Mouse (Mus musculus) heart, embryonic 14.5 days (tissue): ENCODE measurements around the gene Rab40c. TPM values are rescaled to one million over a fixed set of nuclear protein-coding genes. Genes with fewer than 3 reads are reported as not detected.

ENCODE experiments used
- ATAC-seq: fragments of 200-750 bp; cut with Nextera tagmentation; 2 replicates; pipeline ENCODE4 v1.8.0; 2017; ENCODE audit warnings: low read depth, moderate TSS enrichment; ENCODE audit not compliant: insufficient number of reproducible peaks, insufficient read depth, low FRiP score
- H3K27ac ChIP-seq, 2 experiments: fragments of 200-500 bp in 1 of 2; fragments of 300-500 bp in 1 of 2; sonication (generic) in 1 of 2; replicated peaks in 1 of 2; 2 replicates each; pipeline ENCODE4 v1.5.1; 2012 to 2014; ENCODE audit warnings: low read depth in 2 of 2, low read length in 2 of 2, control low read depth in 1 of 2, mild to moderate bottlenecking in 1 of 2, mixed read lengths in 1 of 2; ENCODE audit not compliant: control insufficient read depth in 1 of 2, insufficient read depth in 1 of 2
- H3K27me3 ChIP-seq: fragments of 300-500 bp; sonication (generic); 2 replicates; pipeline ENCODE4 v1.6.1; 2014; ENCODE audit warnings: mild to moderate bottlenecking, low read length, control low read depth; ENCODE audit not compliant: control insufficient read depth, insufficient read depth
- H3K36me3 ChIP-seq: fragments of 300-500 bp; sonication (generic); 2 replicates; pipeline ENCODE4 v1.6.1; 2014; ENCODE audit warnings: mild to moderate bottlenecking, control low read depth, low read length, mixed read lengths; ENCODE audit not compliant: control insufficient read depth, insufficient read depth
- H3K4me1 ChIP-seq, 2 experiments: fragments of 200-500 bp in 1 of 2; fragments of 300-500 bp in 1 of 2; sonication (generic) in 1 of 2; 2 replicates each; pipeline ENCODE4 v1.6.1; 2012 to 2014; ENCODE audit warnings: low read length in 2 of 2, control low read depth in 1 of 2, mixed read lengths in 1 of 2; ENCODE audit not compliant: control insufficient read depth in 2 of 2, insufficient read depth in 2 of 2
- H3K4me2 ChIP-seq: fragments of 300-500 bp; sonication (generic); 2 replicates; pipeline ENCODE4 v1.6.1; 2014; ENCODE audit warnings: mild to moderate bottlenecking, low read length
- H3K4me3 ChIP-seq, 2 experiments: fragments of 200-500 bp in 1 of 2; fragments of 300-500 bp in 1 of 2; sonication (generic) in 1 of 2; 2 replicates each; pipeline ENCODE4 v1.5.1; 2012 to 2014; ENCODE audit warnings: low read length in 2 of 2, mild to moderate bottlenecking in 2 of 2, control low read depth in 1 of 2, low read depth in 1 of 2, moderate library complexity in 1 of 2; ENCODE audit not compliant: control insufficient read depth in 1 of 2, insufficient read depth in 1 of 2
- H3K9ac ChIP-seq: fragments of 300-500 bp; sonication (generic); 2 replicates; pipeline ENCODE4 v1.6.1; 2014; ENCODE audit warnings: mild to moderate bottlenecking, low read length
- H3K9me3 ChIP-seq: fragments of 300-500 bp; sonication (generic); 2 replicates; pipeline ENCODE4 v1.6.1; 2016; ENCODE audit warnings: low read length, control low read depth; ENCODE audit not compliant: control insufficient read depth
- WGBS: fragments of 180-500 bp; shearing (Covaris S2); extraction: QIAGEN DNeasy Blood & Tissue Kit; methylation state at CpG from one replicate; pipeline ENCODE4 v1.1.7; 2014; 5-methylcytosine and 5-hydroxymethylcytosine counted together
- polyA plus RNA-seq: library from polyadenylated mRNA; unstranded; fragments of >200 nt; fragmentation: Nextera tagmentation; extraction: Ambion mirVana; gene quantifications from 2 replicates; pipeline ENCODE4 v1.2.1, GENCODE M21; 2014

The Rab40c gene
- polyA plus RNA-seq, 1 experiment from 2014 or later, result 8.8 TPM

DNA sequence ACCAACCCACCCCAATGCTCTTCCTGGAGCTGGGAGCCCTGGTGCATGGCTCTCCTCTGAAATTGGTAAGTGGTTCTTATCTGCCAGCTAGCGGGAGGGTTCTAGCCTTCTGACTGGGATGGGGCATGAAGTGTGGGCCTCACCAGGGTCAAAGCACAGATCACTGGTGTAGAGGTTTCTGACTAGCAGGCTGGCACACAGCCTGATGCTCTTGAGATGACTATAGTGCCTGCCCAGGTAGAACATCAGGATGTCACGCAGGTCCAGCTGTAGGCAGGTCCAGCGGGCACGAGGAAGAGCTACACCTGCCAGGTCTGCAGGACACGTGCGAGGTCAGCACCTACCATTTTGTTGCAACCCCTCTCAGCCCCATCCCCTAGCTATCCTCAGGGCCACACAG lies 59.3 kb downstream of the Rab40c start:
- H3K27ac ChIP-seq, result no peak overlapping the region
- peaks cover 27% of the 10 kb centered on the region for H3K36me3 ChIP-seq
- no peak overlapping the region for H3K4me2 ChIP-seq
- 77% methylated on average over 6 of the region's 6 CpGs for WGBS
- ATAC-seq, result no peak
- no peaks in the 10 kb centered on the region for H3K9me3 ChIP-seq
- peaks cover 5 to 18% of the 10 kb centered on the region in 2 experiments; a peak in 3 of 4 replicates for H3K4me1 ChIP-seq
- no peak overlapping the region for H3K9ac ChIP-seq
- H3K4me3 ChIP-seq, result no peak overlapping the region
- H3K27me3 ChIP-seq, result no peaks in the 10 kb centered on the region

DNA sequence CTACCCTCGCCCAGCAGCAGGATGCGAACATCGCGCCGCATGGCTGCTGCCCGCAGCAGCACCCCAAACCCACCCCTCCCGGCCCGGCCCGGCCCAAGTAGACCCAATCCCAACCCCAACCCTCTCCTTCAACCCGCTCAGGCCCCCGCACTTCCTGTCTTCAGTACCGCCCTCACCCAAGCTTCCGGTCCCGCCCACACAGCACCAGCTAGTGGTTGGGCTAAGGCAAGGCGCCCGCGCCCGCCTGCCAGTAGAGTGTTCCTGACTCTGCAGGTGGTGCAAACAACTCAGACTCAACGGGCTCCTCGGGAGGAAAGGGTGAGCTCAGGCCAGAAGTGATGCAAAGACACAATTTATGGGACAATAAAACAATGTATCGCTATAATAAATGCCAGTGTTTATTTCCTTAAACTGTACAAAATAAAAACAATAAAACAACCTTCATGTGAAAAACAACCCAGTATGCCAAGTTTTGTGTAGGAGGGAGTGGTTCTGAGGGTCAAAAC lies 75.1 kb downstream of the Rab40c start, which contains the start of gene Rhot2:
TSS of gene Rhot2 (minus strand) at position 456 of the 506 bp plus-strand sequence.
- peak within 1 kb of the TSS; percentile 96 for H3K9ac ChIP-seq
- peak; percentile 92 for ATAC-seq
- 2% methylated on average over 14 of the region's 21 CpGs for WGBS
- H3K4me1 ChIP-seq, result peaks cover 5 to 15% of the 10 kb centered on the region in 2 experiments
- no peaks in the 10 kb centered on the region for H3K9me3 ChIP-seq
- no peaks in the 10 kb centered on the region for H3K27me3 ChIP-seq
- peak within 1 kb of the TSS; percentile 88 for H3K4me2 ChIP-seq
- H3K4me3 ChIP-seq, result peak within 1 kb of the TSS; percentile 76 to 91
- peaks cover 50% of the 10 kb centered on the region for H3K36me3 ChIP-seq
- peak within 1 kb of the TSS; percentile 28 to 89 for H3K27ac ChIP-seq

DNA sequence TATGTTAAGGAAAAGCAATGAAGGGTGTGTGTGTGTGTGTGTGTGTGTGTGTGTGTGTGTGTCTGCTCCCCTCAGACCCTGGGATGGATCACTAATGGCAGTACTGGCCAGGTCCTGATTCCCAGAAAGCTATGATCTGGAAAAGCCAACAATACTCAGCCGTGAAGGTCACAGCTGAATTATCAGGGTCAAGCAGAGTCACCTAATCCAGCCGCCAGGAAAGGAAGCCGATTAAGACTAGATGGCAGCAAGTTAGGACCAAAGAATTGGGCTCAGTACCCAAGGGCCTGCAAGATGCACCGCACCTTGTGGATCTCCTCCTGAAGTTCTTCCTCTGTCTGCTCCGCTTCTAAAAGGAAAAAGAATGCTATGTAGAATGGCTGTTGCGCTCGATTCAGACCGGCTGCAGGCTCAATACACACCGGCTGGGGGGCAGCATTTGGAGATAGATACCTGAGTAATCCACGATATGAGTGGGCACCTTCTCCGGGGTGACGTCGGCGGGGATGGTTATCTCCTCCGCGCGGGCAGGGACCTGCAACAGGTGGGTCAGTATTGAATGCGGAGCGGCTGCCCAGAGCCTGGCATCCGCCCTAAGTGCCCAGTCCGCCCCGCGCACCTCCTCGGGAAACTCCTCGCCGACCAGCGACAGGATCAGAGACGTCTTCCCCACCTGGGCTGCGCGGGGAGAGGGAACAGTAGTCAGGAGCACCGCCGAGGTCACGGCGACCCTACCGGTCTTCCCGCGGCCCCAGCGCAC lies 75.7 kb downstream of the Rab40c start:
- 1% methylated on average over 38 of the region's 38 CpGs for WGBS
- peak overlapping the region; percentile 88 for H3K4me2 ChIP-seq
- peaks cover 52% of the 10 kb centered on the region for H3K36me3 ChIP-seq
- H3K9ac ChIP-seq, result peak overlapping the region; percentile 96
- peak overlapping the region; percentile 76 to 91 for H3K4me3 ChIP-seq
- H3K4me1 ChIP-seq, result peaks cover 5 to 15% of the 10 kb centered on the region in 2 experiments
- peak; percentile 10 for ATAC-seq
- H3K9me3 ChIP-seq, result no peaks in the 10 kb centered on the region
- no peaks in the 10 kb centered on the region for H3K27me3 ChIP-seq
- peak overlapping the region; percentile 28 to 89 for H3K27ac ChIP-seq

DNA sequence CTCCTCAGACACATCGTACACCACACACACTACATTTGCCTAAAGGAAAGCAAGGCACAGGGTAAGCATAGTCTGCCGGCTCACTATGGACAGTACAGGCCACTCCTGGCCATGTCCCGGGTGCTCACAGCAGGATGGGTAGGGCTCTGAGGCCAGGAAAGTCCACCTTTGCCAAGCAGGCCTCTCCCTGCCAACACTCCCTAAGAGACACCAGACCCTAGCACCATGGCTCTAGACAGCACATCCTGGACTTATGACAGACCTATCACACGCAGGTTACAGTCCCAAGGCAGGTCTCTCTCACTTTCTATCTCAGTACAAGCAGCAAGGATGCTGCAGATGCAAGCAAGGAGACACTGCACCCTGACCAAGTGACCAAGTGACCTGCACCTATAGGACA lies 76.4 kb downstream of the Rab40c start:
- ATAC-seq, result no peak
- H3K4me2 ChIP-seq, result peak overlapping the region; percentile 88
- peaks cover 5 to 15% of the 10 kb centered on the region in 2 experiments for H3K4me1 ChIP-seq
- peaks cover 54% of the 10 kb centered on the region for H3K36me3 ChIP-seq
- no peak overlapping the region for H3K27ac ChIP-seq
- H3K9me3 ChIP-seq, result no peaks in the 10 kb centered on the region
- peak overlapping the region; percentile 76 to 91 for H3K4me3 ChIP-seq
- no peaks in the 10 kb centered on the region for H3K27me3 ChIP-seq
- H3K9ac ChIP-seq, result peak overlapping the region; percentile 96
- 92% methylated on average over 4 of the region's 4 CpGs for WGBS

DNA sequence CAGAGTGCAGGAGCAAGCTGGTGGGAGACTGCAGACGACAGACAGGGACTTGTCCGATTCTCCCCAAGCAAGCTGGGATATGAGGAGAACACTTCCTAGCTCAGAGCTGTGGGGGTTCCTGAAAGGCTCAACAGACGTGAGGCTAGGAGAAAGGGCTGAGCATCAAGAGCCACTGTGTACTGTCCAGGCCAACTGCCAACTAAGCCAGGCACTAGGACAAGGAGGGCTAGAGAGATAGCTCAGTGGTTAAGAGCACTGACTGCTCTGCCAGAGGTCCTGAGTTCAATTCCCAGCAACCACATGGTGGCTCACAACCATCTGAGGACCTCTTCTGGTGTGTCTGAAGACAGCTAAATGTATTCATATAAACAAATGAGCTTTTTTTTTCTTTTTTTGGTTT lies 77.0 kb downstream of the Rab40c start:
- H3K9ac ChIP-seq, result no peak overlapping the region
- H3K4me1 ChIP-seq, result peaks cover 8 to 20% of the 10 kb centered on the region in 2 experiments
- peaks cover 56% of the 10 kb centered on the region for H3K36me3 ChIP-seq
- H3K27me3 ChIP-seq, result no peaks in the 10 kb centered on the region
- WGBS, result 80% methylated on average over 3 of the region's 3 CpGs
- no peak overlapping the region for H3K4me3 ChIP-seq
- H3K27ac ChIP-seq, result no peak overlapping the region
- H3K4me2 ChIP-seq, result no peak overlapping the region
- no peaks in the 10 kb centered on the region for H3K9me3 ChIP-seq
- ATAC-seq, result no peak

DNA sequence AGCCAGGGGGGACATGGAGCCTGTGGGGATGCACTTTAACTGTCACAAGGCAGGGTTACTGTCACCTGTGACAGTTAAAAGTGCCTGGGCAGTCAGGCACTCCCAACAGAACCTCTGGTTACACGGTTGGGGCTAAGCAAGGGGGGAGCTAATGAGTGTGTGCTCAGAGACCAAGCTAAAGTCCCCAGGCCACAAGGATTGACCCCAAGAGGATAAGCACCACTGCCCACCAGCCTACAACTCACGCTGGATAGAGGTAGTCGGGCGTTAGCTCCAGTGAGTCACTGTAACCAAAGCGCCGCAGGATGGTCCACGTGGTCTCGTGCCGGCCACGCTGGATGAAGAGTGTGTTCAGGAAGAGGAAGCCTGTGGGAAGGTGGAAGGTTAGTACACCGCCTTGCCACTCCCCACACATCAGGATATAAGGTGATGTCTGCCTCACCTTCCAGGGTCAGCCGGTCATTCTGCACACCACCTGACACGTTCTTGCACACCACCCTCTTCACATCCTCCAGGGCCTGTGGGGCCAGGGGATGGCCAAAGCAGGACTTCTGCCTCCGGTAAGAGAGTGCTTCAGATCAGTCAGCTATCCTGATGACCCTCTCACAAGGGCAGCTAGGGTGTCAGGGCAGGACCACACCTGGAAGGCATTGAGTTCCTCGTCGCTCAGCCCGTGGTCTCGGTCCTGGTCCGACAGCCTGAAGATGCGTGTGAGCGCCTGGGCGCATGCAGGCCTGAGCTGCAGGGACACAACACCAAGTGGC lies 78.2 kb downstream of the Rab40c start, which contains the start of gene Gm20683:
TSS of gene Gm20683 (minus strand) at position 647 of the 764 bp plus-strand sequence.
- no peaks in the 10 kb centered on the region for H3K27me3 ChIP-seq
- H3K4me3 ChIP-seq, result no peak within 1 kb of the TSS
- H3K4me1 ChIP-seq, result peaks cover 17 to 32% of the 10 kb centered on the region in 2 experiments
- no peak within 1 kb of the TSS for H3K27ac ChIP-seq
- H3K4me2 ChIP-seq, result no peak within 1 kb of the TSS
- 92% methylated on average over 22 of the region's 22 CpGs for WGBS
- no peak for ATAC-seq
- peaks cover 57% of the 10 kb centered on the region for H3K36me3 ChIP-seq
- H3K9ac ChIP-seq, result no peak within 1 kb of the TSS
- no peaks in the 10 kb centered on the region for H3K9me3 ChIP-seq

DNA sequence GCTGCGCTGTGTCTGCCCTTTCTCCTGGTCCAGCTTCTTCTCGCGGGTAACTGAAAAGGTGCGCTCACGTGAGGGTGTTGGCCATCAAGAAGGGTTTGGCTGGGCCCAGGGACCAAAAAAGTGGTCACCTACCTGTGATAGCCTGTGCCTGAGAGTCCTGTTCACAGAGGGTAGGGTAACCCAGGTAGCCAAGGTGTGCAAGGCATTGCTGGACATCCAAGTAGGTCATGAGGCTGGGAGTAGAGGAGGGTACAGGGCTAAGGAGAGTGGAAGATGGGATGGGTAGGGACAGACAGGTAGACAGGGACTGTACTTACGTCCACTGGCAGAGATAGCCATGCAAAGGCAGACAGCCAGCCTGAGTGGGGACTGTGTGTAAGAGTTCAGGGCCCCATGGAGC lies 79.0 kb downstream of the Rab40c start:
- Histone ChIP-seq H3K27ac (no peak overlapping the region), H3K9me3 (no peaks in the 10 kb centered on the region), H3K4me2 (no peak overlapping the region), H3K27me3 (no peaks in the 10 kb centered on the region), H3K36me3 (peaks cover 64% of the 10 kb centered on the region), H3K4me1 (peaks cover 20 to 39% of the 10 kb centered on the region in 2 experiments), H3K9ac (no peak overlapping the region), H3K4me3 (no peak overlapping the region)
- 96% methylated on average over 6 of the region's 6 CpGs for WGBS
- no peak for ATAC-seq
